Mouse (Mus musculus) CH12.LX (cell line): ENCODE measurements at regions not wholly inside any gene's neighbourhood (a gene's known extent, or its start where the extent isn't known, plus 50 kb on each side); places are given as distances from the start of the nearest gene placed in this dataset.

Experiments
- DNase-seq: peaks from one replicate; pipeline ENCODE4 v3.0.0-alpha.2; 2013; ENCODE audit errors: extremely low read depth
- H3K27ac ChIP-seq: 2 replicates; pipeline ENCODE4 v1.5.1; 2012; ENCODE audit warnings: low read depth, mild to moderate bottlenecking, control low read depth, moderate library complexity; ENCODE audit not compliant: insufficient read depth
- H3K27me3 ChIP-seq: replicated peaks from 2 replicates; pipeline ENCODE3; 2012; ENCODE audit warnings: inconsistent platforms
- H3K36me3 ChIP-seq, 2 experiments: replicated peaks in 1 of 2; 2 replicates each; pipeline versions ENCODE3 to v1.6.1; 2012; ENCODE audit warnings: inconsistent platforms in 1 of 2, low read length in 1 of 2, mild to moderate bottlenecking in 1 of 2, mixed read lengths in 1 of 2, moderate library complexity in 1 of 2; ENCODE audit not compliant: control insufficient read depth in 1 of 2, insufficient read depth in 1 of 2
- H3K4me1 ChIP-seq, 2 experiments: 2 replicates each; pipeline ENCODE4 v1.6.1; 2012; ENCODE audit warnings: inconsistent platforms in 1 of 2, moderate library complexity in 1 of 2; ENCODE audit not compliant: insufficient read depth in 2 of 2, control insufficient read depth in 1 of 2
- H3K4me2 ChIP-seq: 2 replicates; pipeline ENCODE4 v1.6.1; 2012; ENCODE audit warnings: low read depth, mild to moderate bottlenecking, control low read depth; ENCODE audit not compliant: poor library complexity, insufficient read depth, severe bottlenecking
- H3K4me3 ChIP-seq, 3 experiments: fragments of 150-350 bp in 1 of 3; sonication (generic) in 1 of 3; replicated peaks in 1 of 3; 2 replicates each; pipeline versions ENCODE3 to v1.5.1; 2011 to 2012; ENCODE audit warnings: low read depth in 2 of 3, low read length in 2 of 3, mild to moderate bottlenecking in 2 of 3, moderate library complexity in 2 of 3, control low read depth in 1 of 3, improper control_type of control experiment in 1 of 3, inconsistent platforms in 1 of 3, mixed read lengths in 1 of 3; ENCODE audit not compliant: poor library complexity in 1 of 3
- H3K79me2 ChIP-seq: replicated peaks from 2 replicates; pipeline ENCODE4 v1.6.1; 2012; ENCODE audit warnings: mild to moderate bottlenecking, moderate library complexity; ENCODE audit not compliant: control insufficient read depth, poor library complexity, insufficient read depth, severe bottlenecking; ENCODE audit errors: extremely low read depth
- H3K9ac ChIP-seq: 2 replicates; pipeline ENCODE4 v1.6.1; 2012; ENCODE audit warnings: low read depth, mild to moderate bottlenecking, control low read depth, moderate library complexity; ENCODE audit not compliant: insufficient read depth
- H3K9me3 ChIP-seq: replicated peaks from 2 replicates; pipeline ENCODE3; 2012; ENCODE audit warnings: low read length, inconsistent platforms, mixed read lengths
- CHD1 ChIP-seq: IDR thresholded peaks from 2 replicates; pipeline ENCODE4 v1.6.1; 2012; ENCODE audit warnings: low read depth, low read length, improper control_type of control experiment, inconsistent platforms
- GABPA ChIP-seq: IDR thresholded peaks from 2 replicates; pipeline ENCODE4 v1.6.1; 2012; ENCODE audit warnings: low read depth, low read length, improper control_type of control experiment, inconsistent platforms; ENCODE audit not compliant: insufficient replicate concordance
- IRF4 ChIP-seq: IDR thresholded peaks from 2 replicates; pipeline ENCODE4 v1.6.1; 2014; ENCODE audit warnings: low read depth, mild to moderate bottlenecking, inconsistent platforms, low read length, improper control_type of control experiment
- JUND ChIP-seq: conservative IDR thresholded peaks from 2 replicates; pipeline ENCODE4 v1.6.1; 2011; ENCODE audit warnings: low read depth, low read length, improper control_type of control experiment
- KAT2A ChIP-seq: IDR thresholded peaks from 2 replicates; pipeline ENCODE4 v1.6.1; 2012; ENCODE audit warnings: low read length, improper control_type of control experiment, inconsistent platforms; ENCODE audit not compliant: insufficient replicate concordance
- MAFK ChIP-seq: IDR thresholded peaks from 2 replicates; pipeline ENCODE4 v1.6.1; 2011; ENCODE audit warnings: low read length, improper control_type of control experiment; ENCODE audit not compliant: insufficient replicate concordance
- MAX ChIP-seq: IDR thresholded peaks from 2 replicates; pipeline ENCODE4 v1.6.1; 2011; ENCODE audit warnings: low read length, improper control_type of control experiment
- MEF2A ChIP-seq: IDR thresholded peaks from 2 replicates; pipeline ENCODE4 v1.6.1; 2014; ENCODE audit warnings: low read depth, mild to moderate bottlenecking, inconsistent platforms, low read length, improper control_type of control experiment, borderline replicate concordance
- MYC ChIP-seq: IDR thresholded peaks from 2 replicates; pipeline ENCODE4 v1.6.1; 2011; ENCODE audit warnings: low read depth, mild to moderate bottlenecking, improper control_type of control experiment, low read length
- NELFE ChIP-seq: IDR thresholded peaks from 2 replicates; pipeline ENCODE4 v1.6.1; 2011; ENCODE audit warnings: low read depth, low read length, improper control_type of control experiment
- NRF1 ChIP-seq: IDR thresholded peaks from 2 replicates; pipeline ENCODE4 v1.6.1; 2014; ENCODE audit warnings: low read depth, mild to moderate bottlenecking, inconsistent platforms, low read length, improper control_type of control experiment, moderate library complexity
- PAX5 ChIP-seq: IDR thresholded peaks from 2 replicates; pipeline ENCODE4 v1.6.1; 2012; ENCODE audit warnings: low read length, inconsistent platforms, mixed read lengths
- POLR2A ChIP-seq: IDR thresholded peaks from 2 replicates; pipeline ENCODE4 v1.6.1; 2011; ENCODE audit warnings: low read depth, mild to moderate bottlenecking, improper control_type of control experiment, low read length
- RAD21 ChIP-seq: IDR thresholded peaks from 2 replicates; pipeline ENCODE4 v1.6.1; 2011; ENCODE audit warnings: low read depth, mild to moderate bottlenecking, low read length, improper control_type of control experiment, moderate library complexity
- RCOR1 ChIP-seq: conservative IDR thresholded peaks from 2 replicates; pipeline ENCODE4 v1.6.1; 2012; ENCODE audit warnings: low read depth, mild to moderate bottlenecking, inconsistent platforms, low read length, improper control_type of control experiment
- TBP ChIP-seq: conservative IDR thresholded peaks from 2 replicates; pipeline ENCODE4 v1.6.1; 2011; ENCODE audit warnings: low read depth, low read length, improper control_type of control experiment
- TCF12 ChIP-seq: IDR thresholded peaks from 2 replicates; pipeline ENCODE4 v1.6.1; 2014; ENCODE audit warnings: low read depth, mild to moderate bottlenecking, inconsistent platforms, low read length, improper control_type of control experiment
- UBTF ChIP-seq: IDR thresholded peaks from 2 replicates; pipeline ENCODE4 v1.6.1; 2012; ENCODE audit warnings: low read depth, mild to moderate bottlenecking, inconsistent platforms, low read length, improper control_type of control experiment, moderate library complexity
- ZKSCAN1 ChIP-seq: IDR thresholded peaks from 2 replicates; pipeline ENCODE4 v1.6.1; 2012; ENCODE audit warnings: low read depth, inconsistent platforms, low read length, improper control_type of control experiment, borderline replicate concordance
- ZMIZ1 ChIP-seq: IDR thresholded peaks from 2 replicates; pipeline ENCODE4 v1.6.1; 2012; ENCODE audit warnings: low read depth, mild to moderate bottlenecking, inconsistent platforms, low read length, improper control_type of control experiment
- dilution Hi-C: fragments of 300-500 bp; cut with MboI; formaldehyde crosslinking; loops from 2 replicates; pipeline ENCODE4 v1.14.3; 2020; ENCODE audit warnings: low sequenced_read_pairs; ENCODE audit not compliant: extremely low pct_unique_long_range_greater_than_20kb, extremely low pct_ligation_motif_present
- in situ Hi-C: fragments of 300-500 bp; cut with MboI; formaldehyde crosslinking; loops from 3 replicates; pipeline ENCODE4 v1.14.3; 2019; ENCODE audit warnings: low sequenced_read_pairs, low pct_ligation_motif_present, low pct_unique_long_range_greater_than_20kb, mixed read lengths

GRCm38 (mm10) chr3:115815571-115816156 lies 72.0 kb upstream of the Dph5 start:
- no peak for TF ChIP-seq IRF4
- TF ChIP-seq MAFK = no peak
- no peak for TF ChIP-seq MAX
- no peak for TF ChIP-seq GABPA
- TF ChIP-seq JUND = no peak
- TF ChIP-seq TBP = no peak
- no peak overlapping the region for H3K27ac ChIP-seq
- no peaks in the 10 kb centered on the region for H3K79me2 ChIP-seq
- dilution Hi-C loops (no loop called here), in situ Hi-C loops (loop anchor here (10.0 kb wide), 1 partner anchor 69 kb away; the partner anchor contains the start of gene Dph5)
- no peak overlapping the region for H3K4me2 ChIP-seq
- no peaks in the 10 kb centered on the region for H3K36me3 ChIP-seq
- peaks cover 9% of the 10 kb centered on the region for H3K27me3 ChIP-seq
- no peak overlapping the region for H3K9ac ChIP-seq
- no peaks in the 10 kb centered on the region for H3K9me3 ChIP-seq
- DNase-seq = no peak
- peaks cover 3 to 33% of the 10 kb centered on the region in 2 experiments for H3K4me1 ChIP-seq
- H3K4me3 ChIP-seq = no peak overlapping the region

- dilution Hi-C loops (no loop called here), in situ Hi-C loops (loop anchor here (10.0 kb wide), 1 partner anchor 68 kb away; the partner anchor contains the start of gene Dph5)
- H3K9ac ChIP-seq = no peak overlapping the region
- H3K27me3 ChIP-seq = peaks cover 10% of the 10 kb centered on the region
- no peak for DNase-seq
- no peak overlapping the region for H3K4me2 ChIP-seq
- TF ChIP-seq POLR2A (no peak), MYC (no peak), MEF2A (no peak), ZMIZ1 (no peak), RAD21 (no peak), IRF4 (no peak), KAT2A (no peak), TCF12 (no peak), CHD1 (no peak), NELFE (no peak), UBTF (no peak), RCOR1 (no peak), GABPA (no peak), PAX5 (no peak), ZKSCAN1 (no peak), NRF1 (no peak), JUND (no peak)
- no peak overlapping the region for H3K4me3 ChIP-seq
- peaks cover 3 to 37% of the 10 kb centered on the region in 2 experiments for H3K4me1 ChIP-seq
- H3K27ac ChIP-seq = no peak overlapping the region
- H3K36me3 ChIP-seq = no peaks in the 10 kb centered on the region
- H3K79me2 ChIP-seq = no peaks in the 10 kb centered on the region
- H3K9me3 ChIP-seq = no peaks in the 10 kb centered on the region
Measured at GRCm38 (mm10) chr3:115816328-115817160, 71.1 kb upstream of the Dph5 start.
